Mouse (Mus musculus) heart, postnatal 25 days (tissue): ENCODE data around the gene Il13ra1. TPM values are rescaled to one million over a fixed set of nuclear protein-coding genes. Genes with fewer than 3 reads are reported as not detected.

ENCODE experiments used
- DNase-seq: peaks from one replicate; pipeline ENCODE4 v3.0.0; 2022; ENCODE audit warnings: low spot score
- intact Hi-C: fragments of 180-260 bp; cut with DNase I; formaldehyde crosslinking; loops from one replicate; pipeline ENCODE4 v1.15.1; 2025
- total RNA-seq, 2 experiments: library from RNA; stranded (reverse); gene quantifications; 2 replicates each; pipeline ENCODE4 v1.2.3; 2021

Gene Il13ra1
- total RNA-seq: 10 to 100 TPM; 32.1 to 37.8 TPM

- intact Hi-C loops: loop anchor here (5.0 kb wide), 1 partner anchor 70 kb away; no protein-coding TSS in a partner anchor
- peak; percentile 17 for DNase-seq
Measured at GRCm38 (mm10) chrX:36111622-36112421, at the start of gene Il13ra1. Gene Il13ra1 (plus strand): TSS chrX:36112110.

- intact Hi-C loops: no loop called here
- no peak for DNase-seq
Measured at GRCm38 (mm10) chrX:36073997-36074396, 37.9 kb upstream of the Il13ra1 start.

GRCm38 (mm10) chrX:36077164-36077563 is 34.7 kb upstream of the Il13ra1 start:
- no peak for DNase-seq
- intact Hi-C loops: no loop called here

DNA sequence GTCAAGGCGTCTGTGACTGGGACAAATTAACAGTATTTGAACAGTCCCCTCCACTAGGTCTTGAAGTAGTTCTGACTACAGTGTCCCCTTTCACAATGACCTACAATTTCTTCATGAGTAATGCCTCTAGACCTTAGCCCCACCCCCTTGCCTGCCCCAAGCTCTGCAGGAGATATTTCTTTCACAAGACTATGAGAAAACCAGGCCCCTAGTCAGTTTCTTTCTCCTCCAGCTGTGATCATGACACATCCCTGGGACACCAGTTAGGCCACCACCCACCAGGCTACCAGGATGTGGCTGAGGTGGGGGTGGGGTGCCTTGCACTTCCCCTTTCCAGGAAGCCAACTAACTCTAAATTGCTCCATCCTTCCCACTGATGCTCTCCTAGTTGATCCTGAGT is 29.0 kb upstream of the Il13ra1 start:
- intact Hi-C loops: no loop called here
- peak; percentile 5 for DNase-seq

DNA sequence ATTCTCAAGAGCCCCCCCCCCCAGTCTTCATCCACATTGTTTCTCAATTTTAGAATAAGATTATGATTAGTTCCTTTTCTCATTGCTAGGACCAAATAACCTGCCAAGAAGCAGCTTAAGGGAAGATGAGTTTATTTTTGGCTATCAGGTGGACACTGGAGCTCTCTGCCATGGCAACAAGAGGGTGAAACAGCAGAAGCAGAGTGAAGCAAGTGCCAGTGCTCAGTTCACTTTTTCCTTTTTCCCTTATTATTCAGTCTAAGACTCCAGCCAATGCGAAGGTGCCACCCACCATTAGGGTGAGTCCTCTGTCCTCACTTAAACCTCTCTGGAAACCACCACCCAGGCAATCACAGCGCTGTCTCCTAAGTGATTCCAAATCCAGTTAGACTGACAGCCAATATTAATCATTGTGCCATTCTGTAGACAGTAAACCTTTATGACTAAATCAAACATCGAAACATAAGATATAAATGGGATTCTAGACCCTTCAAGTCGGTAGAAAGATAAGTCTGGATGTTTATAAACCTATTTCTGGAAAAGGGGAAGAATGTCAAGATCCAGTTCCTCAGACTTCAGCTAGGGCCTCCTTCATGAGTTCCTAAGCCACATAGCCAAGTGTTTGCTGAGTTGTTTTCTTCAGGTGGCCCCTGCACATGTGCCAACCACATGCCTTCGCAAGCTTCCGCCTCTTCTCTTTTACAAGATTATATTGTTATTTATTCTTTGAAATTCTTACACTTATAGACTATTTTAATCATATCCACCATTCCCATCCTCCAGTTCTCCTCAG is 23.2 kb upstream of the Il13ra1 start:
- no peak for DNase-seq
- intact Hi-C loops: no loop called here

GRCm38 (mm10) chrX:36100883-36101282 is 11.0 kb upstream of the Il13ra1 start:
- DNase-seq: no peak

DNA sequence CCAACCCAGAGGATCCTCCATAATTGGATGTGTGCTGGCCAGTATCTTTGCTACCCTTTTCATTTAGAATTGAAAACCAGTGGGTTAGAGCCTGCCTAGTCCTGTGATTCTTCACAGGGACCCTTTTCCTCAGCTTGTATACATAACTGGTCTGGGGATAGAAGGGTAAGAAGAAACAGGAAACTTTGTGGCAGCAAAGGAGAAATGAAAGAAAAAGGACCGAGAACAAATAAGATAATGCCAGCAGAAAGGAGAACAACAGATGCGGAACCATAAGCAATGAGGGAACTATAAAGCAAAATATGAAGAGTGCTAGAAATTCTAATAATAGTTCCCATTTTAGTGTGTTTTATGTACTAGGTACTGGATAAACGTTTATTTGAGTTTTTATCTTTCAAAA is 10.6 kb upstream of the Il13ra1 start:
- no peak for DNase-seq
- intact Hi-C loops: no loop called here

More at GRCm38 (mm10) chrX:36100883-36101282, 11.0 kb upstream of the Il13ra1 start:
- intact Hi-C loops: no loop called here

- DNase-seq: no peak
- intact Hi-C loops: no loop called here
Measured at GRCm38 (mm10) chrX:36108601-36109000, 3.3 kb upstream of the Il13ra1 start.

- intact Hi-C loops: loop anchor here (5.0 kb wide), 1 partner anchor 70 kb away; no protein-coding TSS in a partner anchor
- DNase-seq: no peak
Measured at GRCm38 (mm10) chrX:36112422-36112750, 476 bp downstream of the Il13ra1 start.

GRCm38 (mm10) chrX:36115171-36115570 is 3.3 kb downstream of the Il13ra1 start:
- intact Hi-C loops: no loop called here
- DNase-seq: no peak

DNA sequence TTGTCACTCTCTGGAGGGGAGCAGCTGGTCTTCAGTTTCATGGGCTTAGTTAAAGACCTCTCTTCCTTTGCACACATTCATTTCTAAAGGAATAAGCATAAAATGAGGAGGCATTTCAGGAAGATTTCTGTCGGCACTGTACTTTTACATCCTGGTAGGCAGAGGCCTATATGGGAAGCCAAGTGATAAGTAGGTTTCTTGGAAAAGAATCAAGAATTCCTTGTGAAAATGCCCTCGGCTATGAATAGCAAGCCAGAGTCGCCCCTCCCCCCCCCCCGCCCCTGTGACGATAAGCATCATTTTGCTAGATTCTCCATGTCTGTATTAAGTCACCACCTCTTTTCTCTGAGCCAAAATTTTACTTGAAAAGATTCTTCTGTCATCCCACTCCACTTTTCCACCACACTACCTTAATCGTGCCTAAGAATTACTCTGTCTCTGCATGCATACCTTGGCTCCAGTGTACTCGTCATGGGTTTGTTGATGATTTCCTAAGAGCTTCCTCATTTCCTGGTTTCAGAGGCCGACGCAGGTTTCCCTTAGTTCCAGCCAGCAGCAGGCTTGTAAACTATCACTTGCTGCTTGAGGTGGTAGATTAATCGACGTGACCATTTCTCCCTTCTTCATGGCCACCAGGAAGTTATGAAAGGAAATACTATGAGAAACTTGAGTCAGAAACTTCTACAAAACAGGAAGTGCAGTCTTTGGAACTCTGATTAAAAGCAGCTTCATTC is 17.3 kb downstream of the Il13ra1 start:
- intact Hi-C loops: no loop called here
- no peak for DNase-seq

DNA sequence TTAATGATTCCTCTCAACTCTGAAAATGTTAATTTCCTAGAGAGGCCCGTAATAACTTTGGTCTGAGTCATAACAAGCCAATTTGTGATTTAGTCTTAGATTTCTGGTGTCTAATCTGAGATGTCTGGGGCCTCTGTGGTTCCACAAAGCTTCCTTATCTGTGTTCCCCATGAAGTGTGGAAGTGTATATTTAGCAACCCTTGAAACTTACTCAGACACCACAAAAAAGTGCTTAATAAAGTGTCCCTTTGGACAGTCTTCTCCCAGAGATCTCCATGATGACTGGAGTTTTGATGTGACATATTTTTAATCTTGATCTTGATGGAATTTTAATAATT is 17.8 kb downstream of the Il13ra1 start:
- DNase-seq: no peak
- intact Hi-C loops: no loop called here

DNA sequence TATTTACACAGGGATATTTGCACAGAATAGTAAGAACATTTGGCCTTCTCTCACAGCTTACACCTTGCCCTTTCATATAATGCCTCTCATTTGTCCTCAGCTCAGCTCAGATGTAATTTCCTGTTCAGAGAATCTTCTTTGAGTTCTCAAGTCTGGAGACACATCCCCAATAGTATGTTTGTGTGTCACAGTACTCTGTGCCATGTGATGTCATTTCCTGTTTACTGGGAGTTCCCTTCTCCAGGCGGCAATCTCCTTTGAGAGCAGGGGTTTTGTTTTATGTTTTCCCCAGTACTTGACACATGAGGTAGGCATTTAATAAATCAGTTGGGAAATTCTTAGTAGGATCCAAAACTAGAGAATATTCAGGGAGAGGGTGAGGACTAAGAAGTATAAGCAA is 24.4 kb downstream of the Il13ra1 start:
- intact Hi-C loops: no loop called here
- DNase-seq: no peak

- DNase-seq: no peak
Measured at GRCm38 (mm10) chrX:36141994-36142639, 30.2 kb downstream of the Il13ra1 start.

GRCm38 (mm10) chrX:36146746-36147145 is 34.8 kb downstream of the Il13ra1 start:
- DNase-seq: no peak
- intact Hi-C loops: loop anchor here (5.0 kb wide), 1 partner anchor 36 kb away; no protein-coding TSS in a partner anchor

More at GRCm38 (mm10) chrX:36141994-36142639, 30.2 kb downstream of the Il13ra1 start:
- intact Hi-C loops: no loop called here

DNA sequence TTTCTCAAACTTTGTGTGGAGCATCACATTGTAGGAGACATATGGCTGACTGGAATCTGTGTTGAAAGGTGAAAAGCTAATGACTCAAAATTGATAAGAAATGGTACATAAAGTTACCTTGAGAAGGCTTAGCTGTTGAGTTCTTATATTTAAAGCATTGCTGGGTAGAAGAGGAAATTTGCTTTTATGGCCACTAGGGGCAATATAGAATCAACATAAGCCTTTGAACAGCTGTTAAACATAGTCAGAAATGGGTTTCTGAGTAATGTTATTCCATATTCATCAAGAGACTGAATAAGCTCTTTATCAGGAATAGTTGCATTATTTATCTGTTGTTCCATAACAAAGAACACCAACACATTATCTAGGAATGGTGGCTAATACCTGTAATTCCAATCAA is 38.2 kb downstream of the Il13ra1 start:
- intact Hi-C loops: no loop called here

DNA sequence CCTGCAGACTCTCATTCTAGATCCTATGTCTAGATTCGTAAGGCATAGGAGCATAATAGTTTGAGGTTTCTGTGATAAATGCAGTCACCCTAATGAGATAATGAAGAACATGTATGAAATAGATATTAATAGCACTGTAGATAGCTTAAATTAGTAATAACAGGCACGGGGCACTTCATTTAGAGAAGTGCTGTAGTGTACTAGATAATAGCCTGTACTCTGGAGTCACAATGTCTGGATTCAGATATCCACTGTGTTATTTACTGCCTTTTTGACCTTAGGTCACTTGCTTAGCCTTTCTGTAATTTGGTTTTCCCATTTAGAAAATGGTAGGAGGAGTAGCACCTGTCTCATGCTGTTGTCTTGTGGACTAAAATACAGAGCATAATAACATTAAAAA is 44.8 kb downstream of the Il13ra1 start:
- intact Hi-C loops: no loop called here
- DNase-seq: no peak

More for the DNA sequence above, 38.2 kb downstream of the Il13ra1 start:
- DNase-seq: no peak

GRCm38 (mm10) chrX:36161567-36161966 is 49.7 kb downstream of the Il13ra1 start:
- DNase-seq: no peak
- intact Hi-C loops: no loop called here

GRCm38 (mm10) chrX:36183625-36184024 is 71.7 kb downstream of the Il13ra1 start:
- intact Hi-C loops: loop anchor here (5.0 to 10.0 kb wide), 4 partner anchors 36 to 351 kb away; partner anchors contain the start of gene Il13ra1

GRCm38 (mm10) chrX:36186036-36186435 is 74.1 kb downstream of the Il13ra1 start:
- DNase-seq: no peak
- intact Hi-C loops: loop anchor here (10.0 kb wide), 1 partner anchor 191 kb away; no protein-coding TSS in a partner anchor

More at GRCm38 (mm10) chrX:36183625-36184024, 71.7 kb downstream of the Il13ra1 start:
- no peak for DNase-seq
